Mouse (Mus musculus): ENCODE results near the gene Sapcd1.

The Sapcd1 gene

DNA sequence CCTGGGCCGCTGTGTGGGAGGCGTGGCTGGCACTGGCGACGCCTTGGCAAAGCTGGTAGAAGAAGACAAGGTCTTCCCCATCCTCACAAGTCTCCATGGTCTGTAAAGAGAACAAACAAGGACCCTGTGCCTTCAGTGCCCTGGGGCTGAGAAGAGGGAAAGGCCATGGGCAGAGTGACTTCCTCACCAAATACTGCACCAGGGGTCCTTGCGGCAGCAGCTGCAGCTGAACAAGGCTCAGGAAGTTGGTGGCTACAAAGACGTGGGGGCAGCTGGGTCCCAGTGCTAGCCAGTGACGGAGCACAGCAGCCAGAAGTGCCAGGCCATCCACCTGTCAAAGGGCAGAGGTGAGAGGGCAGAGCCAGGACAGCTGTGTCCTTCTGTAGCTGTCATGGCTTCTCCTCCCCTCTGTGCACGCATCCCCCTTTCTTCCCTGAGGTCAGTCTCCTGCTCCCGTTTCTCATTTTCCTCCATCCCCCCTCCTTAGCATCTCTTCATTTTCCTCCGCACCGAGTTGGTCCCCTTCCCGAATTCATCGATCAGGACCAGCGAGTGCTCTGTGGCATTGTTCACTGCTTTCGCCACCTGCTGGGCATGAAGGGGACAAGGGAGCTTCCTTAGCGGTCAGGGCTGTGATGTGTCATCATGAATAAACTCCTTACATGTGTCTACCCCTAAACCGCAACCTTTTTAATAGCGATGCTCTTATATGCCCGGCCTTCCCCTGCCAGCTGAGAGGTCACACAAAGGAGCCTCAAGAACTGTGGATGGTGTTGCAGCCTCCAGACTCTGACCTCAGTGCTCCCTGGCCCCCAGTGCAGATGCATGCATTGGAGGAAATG is 2.1 kb upstream of the Sapcd1 start:
- peak; percentile 55 to 67 for DNase-seq (ENCODE audit: low spot score in 2 of 2)

DNA sequence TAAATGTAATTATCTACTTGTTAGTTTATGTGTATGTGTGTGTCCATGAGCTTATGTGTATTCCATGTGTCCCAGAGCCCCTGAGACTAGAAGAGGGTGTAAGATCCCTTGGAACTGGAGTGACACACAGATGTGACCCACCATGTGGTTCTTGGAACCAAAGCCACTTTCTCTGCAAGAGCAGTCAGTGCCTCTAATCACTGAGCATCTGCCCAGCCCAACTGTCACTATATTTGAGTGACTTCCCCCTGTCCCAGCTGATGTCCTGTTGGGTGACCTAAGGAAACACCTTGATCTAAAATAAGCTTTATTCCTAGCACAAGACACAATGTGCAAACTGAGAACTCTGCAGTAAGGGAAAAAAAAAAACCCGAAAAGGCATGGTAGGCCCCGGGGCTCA is 499 bp upstream of the Sapcd1 start:
- DNase-seq (ENCODE audit: low spot score in 2 of 2), result no peak

DNA sequence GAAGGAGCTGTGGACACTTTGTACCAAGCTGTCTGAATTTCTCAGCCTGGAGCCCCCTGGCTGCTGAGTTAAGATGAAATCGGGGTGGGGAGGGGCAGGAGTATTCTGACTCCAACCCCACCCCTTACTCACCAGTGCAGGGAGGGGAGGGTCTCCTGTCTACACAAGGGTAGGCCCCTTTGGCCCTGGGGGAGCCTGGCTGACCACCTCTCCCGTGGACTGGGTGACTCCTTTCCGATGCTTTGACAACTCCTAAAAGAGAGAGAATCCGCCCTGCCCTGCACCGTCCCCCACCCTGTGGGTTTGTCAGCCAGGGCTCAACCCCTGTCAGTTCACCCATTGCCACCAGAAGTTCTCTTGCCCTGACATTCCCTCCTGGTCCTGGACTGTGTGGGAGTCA is 1.6 kb downstream of the Sapcd1 start:
- no peak for DNase-seq (ENCODE audit: low spot score in 2 of 2)

DNA sequence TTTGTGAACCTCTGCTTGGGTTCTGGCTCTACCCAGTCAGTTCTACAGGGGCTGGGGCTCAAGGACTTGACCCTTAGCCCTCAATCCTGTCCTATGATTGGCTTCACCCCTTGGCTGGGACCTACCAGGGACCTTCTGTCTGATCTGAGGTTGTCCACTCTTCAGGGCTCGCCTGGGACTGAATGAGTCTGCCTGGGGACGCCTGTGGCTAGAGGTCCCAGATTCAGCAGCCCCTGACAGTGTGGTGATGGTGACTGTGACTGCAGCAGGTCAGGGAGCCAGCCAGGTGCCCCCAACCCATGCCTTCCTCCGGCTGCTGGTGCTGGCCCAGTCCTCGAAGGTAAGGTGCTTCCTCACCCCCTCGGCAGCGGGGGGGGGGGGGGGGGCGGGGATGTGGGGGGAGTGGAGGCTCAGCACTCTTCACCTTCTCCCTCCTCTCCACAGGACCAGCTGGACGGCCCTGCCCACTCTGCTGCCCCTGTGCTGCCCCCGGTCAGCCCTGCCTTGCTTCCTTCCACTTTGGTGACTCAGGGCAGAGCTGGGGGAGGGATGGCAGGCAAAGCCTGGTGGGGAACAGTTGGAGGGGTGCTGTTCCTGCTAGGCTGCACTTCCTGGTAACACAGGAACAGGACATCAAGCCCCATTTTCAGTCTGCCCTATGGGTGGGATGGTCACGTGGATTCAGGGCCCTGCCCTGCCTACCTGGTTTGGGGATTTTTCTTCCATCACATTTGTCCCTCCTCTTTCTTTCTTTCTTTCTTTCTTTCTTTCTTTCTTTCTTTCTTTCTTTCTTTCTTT is 2.9 kb downstream of the Sapcd1 start:
- DNase-seq (ENCODE audit: low spot score in 2 of 2), result no peak

DNA sequence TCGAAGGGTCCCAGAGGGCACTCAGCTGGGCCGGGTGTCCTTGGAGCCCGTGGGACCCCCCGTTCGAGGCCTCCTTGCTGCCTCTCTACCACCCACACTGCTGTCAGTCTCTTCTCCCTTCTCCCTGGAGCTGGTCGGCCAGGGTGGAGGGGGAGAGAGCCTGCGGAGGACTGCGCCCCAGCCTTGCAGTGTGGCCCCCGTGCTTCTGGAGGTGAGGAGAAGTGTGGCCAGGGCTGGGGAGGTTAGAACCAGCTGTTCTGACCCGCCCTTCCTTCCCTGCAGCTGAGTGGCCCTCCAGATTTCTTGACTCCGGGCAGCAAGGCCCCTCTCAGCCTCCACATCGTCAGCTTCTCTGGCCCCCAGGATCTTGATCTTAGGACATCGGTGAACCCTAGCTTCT is 3.6 kb downstream of the Sapcd1 start:
- no peak for DNase-seq (ENCODE audit: low spot score in 2 of 2)

DNA sequence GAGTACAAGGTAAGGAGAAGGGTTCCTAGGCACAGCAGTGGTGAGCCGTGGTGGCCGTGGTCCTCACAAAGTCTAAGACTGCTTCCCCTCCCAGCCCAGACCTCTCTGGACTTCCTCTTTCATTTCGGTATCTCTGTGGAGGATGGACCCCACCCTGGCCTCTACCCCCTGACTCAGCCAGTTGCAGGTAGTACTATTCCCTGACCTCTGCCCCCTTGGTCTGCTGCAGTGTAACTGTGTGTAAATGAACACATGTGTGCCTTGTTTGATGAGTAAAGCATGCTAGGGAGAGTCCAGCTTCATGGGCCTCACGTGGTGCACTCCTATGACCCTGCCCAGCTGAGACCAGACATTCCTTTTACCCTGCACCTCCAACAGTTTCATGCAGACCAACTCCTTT is 4.1 kb downstream of the Sapcd1 start:
- DNase-seq (ENCODE audit: low spot score in 2 of 2), result no peak

DNA sequence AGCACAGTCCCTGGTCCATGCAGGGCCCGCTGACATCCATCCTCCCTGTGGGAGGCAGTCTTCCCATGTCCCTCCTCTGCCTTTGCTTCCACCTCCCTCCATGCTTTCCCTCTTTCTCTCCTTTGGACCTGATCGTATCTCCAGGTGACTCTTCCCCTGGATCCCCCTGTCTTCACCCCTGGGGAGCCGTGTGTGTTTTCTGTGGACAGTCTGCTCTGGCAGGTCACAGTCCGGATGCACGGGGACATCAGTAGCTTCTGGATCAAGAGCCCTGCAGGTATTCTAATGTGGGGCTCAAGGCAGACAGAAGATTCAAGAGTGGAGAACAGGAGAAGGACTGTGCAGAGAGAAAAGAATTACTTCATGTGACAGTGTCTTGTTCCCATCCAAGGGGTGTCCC is 4.6 kb downstream of the Sapcd1 start:
- DNase-seq (ENCODE audit: low spot score in 2 of 2), result no peak

DNA sequence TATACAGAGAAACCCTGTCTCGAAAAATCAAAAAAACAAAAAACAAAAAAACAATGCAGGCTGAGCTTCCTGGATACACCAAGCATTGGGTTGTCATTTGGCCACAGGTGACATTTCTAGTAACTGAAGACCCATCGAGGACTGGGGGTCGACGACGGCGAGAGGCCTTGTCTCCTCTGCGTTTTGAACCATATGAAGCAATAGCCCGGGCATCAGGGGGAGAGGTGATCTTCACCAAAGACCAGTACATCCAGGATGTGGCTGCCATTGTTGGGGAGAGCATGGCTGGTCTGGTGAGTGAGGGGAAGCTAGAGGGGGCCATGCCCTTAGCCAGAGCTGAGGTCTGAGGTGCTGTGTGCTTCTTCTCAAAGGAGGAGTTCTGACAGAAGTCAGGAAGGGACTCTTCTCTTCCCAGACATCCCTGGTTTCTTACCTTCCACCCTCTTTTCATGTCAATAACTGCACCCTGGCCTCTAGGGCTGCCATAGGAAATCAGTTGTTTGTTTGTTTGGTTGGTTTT is 5.2 kb downstream of the Sapcd1 start:
- no peak for DNase-seq (ENCODE audit: low spot score in 2 of 2)

DNA sequence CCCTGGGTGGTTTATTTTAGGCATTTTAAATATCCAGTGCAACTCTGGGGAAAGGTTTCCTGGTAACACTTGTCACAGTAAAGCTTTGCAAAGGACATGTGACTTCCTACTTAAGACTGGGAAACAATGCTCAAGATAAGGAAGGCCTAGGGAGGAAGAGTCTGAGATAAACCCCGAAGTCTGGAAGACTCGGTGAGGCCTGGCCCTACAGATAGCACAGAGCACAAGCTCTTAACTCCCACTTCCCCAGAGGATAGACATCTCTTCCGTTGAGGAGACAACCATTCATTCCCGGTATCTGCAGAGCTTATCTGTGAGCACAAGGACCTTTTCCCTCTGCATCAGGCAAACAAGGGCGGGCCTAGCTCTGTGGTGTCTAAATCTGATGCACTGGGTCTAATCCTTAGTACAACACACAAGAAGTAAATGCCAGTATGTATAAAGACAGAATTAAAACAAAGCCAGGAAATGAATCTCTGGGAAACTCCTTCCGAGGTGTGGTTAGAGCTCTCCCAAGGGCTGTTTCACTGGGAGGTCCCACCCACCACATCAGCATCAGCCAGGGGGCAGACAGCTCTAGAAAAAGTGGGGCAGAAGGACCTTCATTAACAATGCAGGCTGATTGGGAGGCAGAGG is 5.9 kb downstream of the Sapcd1 start:
- DNase-seq (ENCODE audit: low spot score in 2 of 2), result no peak

DNA sequence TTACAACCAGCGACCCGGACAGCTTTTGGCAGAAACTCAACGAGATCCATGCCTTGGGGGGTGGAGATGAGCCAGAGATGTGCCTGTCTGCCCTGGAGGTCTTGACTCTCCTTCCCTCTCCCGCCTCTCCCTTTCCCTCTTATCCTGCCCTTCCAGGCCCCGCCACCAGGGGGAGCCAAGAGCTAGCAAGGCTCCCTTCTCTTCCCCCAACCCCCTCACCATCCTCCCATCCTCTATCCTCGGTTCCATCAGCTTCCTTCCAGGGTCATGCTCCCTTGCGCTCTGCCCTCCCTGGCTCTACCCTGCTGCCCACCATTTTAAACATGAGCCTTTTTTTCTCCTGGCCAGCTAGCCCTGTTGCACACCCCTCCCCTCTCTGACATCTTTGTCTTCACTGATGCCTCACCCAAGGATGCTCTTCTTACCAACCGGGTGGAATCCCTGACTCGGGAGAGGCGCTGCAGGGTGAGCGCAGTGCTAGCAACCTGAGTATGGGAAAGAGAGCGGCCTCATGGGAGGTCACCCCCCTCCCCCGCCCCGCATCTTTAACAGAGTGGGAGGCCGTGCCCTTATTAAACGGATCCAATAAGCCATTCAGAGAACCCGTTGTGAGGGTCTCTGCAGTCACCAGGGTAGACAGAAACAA is 6.5 kb downstream of the Sapcd1 start:
- peak; percentile 74 to 84 for DNase-seq (ENCODE audit: low spot score in 2 of 2)

DNA sequence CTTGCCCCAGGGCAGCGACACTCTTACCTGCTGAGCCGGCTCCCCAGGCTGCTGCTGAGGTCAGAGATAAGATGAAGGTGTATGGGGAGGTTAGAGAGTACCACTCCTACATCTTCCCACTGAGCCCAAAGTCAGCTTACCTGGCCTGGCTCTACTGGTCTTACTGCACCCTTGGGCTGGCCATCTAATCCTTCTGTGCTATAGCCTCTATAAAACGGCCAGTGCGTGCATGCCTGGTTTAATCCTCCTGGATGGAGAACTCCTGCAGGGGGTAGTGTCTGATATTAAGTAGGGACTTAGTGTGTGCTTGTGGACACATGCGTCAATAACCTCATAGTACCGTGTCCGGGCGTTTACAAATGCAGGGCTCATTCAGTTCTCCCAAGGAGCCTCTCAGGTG is 7.3 kb downstream of the Sapcd1 start:
- DNase-seq (ENCODE audit: low spot score in 2 of 2), result no peak

DNA sequence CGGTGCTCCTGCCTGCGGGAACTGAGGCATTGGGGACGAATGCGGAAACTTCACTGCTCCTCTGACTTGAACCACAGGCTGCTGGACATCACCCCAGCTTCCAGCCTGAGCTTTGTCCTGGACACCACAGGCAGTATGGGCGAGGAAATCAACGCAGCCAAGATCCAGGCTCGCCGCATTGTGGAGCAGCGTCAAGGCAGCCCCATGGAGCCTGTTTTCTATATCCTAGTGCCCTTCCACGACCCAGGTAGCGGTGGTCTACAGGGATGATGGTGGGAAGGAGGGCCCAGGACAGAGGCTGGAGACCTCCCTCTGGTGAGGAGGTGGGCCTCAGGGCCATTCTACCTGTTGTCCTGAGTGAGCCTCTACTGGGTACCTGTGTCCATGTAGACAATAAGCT is 7.9 kb downstream of the Sapcd1 start:
- DNase-seq (ENCODE audit: low spot score in 2 of 2), result no peak

DNA sequence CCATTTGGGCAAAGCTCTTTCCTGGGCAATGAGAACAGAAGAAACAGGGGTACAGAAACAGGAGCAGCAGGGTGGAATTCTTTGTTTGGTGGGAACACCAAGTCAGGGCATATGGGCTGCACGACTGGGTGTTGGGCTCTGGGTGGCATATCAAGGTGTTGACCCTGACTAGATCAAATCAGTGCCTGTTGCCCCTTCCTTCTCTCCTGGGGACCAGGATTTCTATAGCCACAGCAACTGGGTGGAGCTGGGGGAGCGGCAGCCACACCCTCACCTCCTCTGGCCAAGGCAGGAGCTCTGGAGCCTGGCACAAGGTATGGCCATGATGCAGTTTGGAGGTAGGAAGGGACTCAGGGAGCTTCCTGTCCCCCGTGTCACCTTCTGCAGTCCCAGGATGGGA is 9.6 kb downstream of the Sapcd1 start:
- DNase-seq (ENCODE audit: low spot score in 2 of 2), result no peak

DNA sequence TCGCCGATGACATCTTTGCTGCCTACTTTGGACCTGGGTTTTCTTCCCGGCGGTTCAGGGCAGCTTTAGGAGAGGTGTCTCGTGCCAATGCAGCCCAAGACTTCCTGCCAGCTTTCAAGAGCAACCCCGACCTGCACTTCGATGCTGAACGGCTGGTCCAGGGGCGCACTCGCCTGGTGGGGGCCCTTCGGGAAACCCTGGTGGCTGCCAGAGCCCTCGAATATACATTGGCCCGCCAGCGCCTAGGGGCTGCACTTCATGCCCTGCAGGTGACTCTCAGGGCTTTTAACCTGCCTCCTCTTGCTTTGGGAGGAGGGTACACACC is 10.1 kb downstream of the Sapcd1 start:
- no peak for DNase-seq (ENCODE audit: low spot score in 2 of 2)

DNA sequence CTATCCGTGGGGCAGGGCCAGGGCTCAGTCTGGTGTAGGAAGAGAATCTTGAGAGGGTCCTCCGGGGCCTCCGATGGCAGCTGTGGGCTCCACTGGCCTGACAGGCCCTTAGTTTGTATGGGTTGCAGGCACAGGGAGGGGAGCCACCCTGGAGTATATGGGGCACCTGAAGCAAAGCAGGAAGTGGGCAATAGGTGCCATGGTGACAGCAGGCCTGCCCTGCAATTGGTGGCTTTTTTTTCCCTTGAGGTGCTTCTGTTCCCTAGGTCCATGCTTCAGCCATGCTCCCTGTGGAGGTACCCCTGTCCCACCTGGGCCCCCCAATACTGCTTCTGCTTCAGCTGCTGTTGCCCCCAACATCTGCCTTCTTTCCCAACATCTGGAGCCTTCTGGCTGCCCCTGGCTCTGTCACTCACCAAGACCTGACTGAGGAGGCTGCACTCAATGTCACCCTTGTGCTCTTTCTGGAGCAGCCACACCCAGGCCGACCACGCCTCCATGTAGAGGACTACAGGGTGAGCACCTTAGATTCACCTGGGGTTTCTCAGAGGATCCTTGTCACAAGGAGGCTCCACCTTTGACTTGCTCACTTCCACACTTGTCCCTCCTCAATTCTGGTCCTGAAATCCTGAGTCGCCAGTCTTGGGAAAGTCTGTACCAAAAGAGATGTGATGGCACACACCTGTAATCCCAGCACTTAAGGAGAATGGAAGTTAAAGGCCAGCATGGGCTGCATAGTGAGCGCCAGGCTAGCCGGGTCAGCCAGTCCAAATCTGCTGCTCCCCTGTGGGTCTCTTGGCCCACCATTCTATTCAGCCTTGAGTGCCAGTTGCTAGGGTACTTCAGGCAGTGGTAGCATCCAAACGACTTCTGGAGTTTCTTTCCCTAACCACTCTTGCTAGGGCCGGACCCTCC is 10.8 kb downstream of the Sapcd1 start:
- no peak for DNase-seq (ENCODE audit: low spot score in 2 of 2)

DNA sequence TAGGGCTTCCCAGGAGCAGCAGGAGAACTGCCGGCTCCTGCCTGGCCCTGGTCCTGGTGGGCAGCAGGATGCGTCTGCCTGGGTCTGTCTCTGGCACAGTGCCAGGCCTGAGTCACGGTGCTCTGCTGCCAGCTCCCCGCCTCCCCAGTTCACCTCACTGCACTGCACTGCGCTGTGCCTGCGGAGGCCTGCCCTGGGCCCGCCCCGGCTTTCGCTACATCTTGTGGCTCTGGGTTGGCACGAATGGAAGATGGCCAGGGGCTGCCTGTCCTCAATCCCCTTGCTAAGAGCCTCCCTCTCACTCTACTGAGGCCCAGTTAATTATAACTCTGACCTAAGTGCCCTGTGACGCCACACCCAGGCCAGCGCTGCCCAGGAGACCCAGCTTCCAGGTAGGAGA is 11.4 kb downstream of the Sapcd1 start, which contains the start of gene Vwa7:
TSS of gene Vwa7 (plus strand) at position 204 of the 400 bp plus-strand sequence.
- DNase-seq (ENCODE audit: low spot score in 2 of 2), result no peak

DNA sequence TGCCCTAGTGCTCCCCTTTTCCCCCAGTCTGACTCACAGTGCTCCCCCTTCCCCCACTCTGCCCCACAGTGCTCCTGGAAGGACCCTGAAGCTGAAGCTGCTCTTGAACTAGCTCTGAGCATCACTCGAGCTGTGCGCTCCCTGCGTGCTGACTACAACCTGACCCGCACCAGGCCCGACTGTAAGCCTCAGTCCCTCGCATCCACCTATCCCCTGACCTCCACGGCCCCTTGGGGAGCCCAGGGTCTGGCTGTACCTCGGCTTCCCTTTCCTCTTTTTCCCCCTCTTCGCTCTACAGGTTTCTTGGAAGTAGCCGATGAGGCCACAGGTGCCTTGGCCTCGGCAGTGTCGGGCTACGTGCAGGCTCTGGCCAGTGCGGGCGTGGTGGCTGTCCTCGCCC is 12.5 kb downstream of the Sapcd1 start:
- no peak for DNase-seq (ENCODE audit: low spot score in 2 of 2)

DNA sequence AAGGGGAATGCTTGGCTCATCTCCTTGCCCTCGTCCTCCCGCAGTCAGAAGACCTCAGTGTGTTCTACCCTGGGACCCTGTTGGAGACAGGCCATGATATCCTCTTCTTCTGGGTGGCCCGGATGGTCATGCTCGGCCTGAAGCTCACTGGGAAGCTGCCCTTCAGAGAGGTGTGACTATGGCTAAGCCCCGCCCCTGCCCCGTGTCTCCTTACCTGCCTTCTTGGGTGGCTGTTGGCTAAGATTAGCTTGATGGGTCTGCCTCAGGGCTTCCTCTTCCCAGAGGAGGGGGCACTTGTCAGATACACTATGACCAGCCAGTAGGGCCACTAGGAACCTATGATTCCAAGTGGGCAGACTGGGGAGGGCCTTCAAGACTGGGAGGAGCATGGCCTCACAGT is 14.6 kb downstream of the Sapcd1 start:
- no peak for DNase-seq (ENCODE audit: low spot score in 2 of 2)

DNA sequence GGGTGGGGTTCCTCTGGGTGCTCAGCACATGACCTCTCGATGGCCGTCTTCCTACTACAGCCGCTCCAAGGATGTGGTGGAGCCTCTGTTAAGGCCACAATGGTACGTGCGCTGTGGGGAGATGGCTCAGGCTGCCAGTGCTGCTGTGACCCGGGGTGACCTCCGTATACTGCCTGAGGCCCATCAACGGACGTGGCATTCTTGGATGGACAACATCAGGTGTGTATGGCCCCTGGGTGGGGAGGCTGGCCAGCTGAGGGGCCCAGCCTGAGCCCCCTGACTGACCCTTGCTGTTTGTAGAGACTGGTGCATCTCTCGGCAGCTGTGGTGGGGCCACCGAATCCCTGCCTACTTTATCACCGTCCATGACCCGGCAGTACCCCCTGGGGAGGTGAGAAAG is 15.4 kb downstream of the Sapcd1 start:
- no peak for DNase-seq (ENCODE audit: low spot score in 2 of 2)

DNA sequence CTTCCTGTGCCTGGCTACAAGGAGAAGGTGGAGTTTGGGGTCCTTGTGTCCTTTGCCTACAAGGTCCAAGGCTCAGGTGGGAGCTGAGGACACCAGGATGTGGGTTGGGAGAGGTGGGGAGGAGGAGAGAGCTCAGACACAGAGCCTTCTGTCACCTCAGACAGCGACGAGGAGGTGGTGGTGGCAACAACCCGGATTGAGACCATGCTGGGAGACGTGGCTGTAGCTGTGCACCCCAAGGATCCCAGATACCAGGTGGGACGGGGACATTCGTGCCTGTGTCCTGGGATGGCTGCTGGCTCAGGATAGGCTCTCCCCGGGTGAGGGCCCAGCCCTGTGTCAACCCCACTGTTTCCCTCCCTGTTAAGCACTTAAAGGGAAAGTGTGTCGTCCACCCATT is 16.4 kb downstream of the Sapcd1 start:
- DNase-seq (ENCODE audit: low spot score in 2 of 2), result no peak

DNA sequence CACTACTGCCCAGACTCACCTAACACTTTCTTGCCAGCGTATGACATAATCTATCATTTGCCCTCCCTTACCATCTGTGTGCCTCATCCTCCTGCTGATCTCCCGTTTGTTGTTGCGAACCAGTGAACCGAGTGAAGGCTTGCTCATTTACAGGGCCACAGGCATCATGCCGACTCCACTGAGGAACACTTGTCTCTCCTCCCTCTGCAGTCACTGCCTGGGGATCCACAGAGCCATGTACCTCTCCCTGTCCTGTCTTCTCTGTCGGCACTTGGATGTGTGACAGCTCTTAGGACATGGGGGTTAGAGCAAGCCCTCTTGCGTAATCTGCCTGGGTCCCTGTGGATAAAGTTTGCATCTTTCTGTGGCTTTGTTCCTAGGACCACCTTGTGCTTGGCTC is 18.2 kb downstream of the Sapcd1 start:
- no peak for DNase-seq (ENCODE audit: low spot score in 2 of 2)

Measured in natural killer cell, adult 2 months (primary cell).